Mouse (Mus musculus) adrenal gland, postnatal 10 days (tissue): Measurements from ENCODE around the gene Adcy7. TPM values are rescaled to one million over a fixed set of nuclear protein-coding genes. Genes with fewer than 3 reads are reported as not detected.

ENCODE experiments used
- DNase-seq: peaks from one replicate; pipeline ENCODE4 v3.0.0; 2021; ENCODE audit warnings: mixed read lengths
- total RNA-seq, 2 experiments: library from RNA; stranded (reverse); gene quantifications; 2 replicates each; pipeline ENCODE4 v1.2.3; 2021

Gene Adcy7
- total RNA-seq, 2 experiments from 2014 or later = 8.1 to 10.1 TPM

DNA sequence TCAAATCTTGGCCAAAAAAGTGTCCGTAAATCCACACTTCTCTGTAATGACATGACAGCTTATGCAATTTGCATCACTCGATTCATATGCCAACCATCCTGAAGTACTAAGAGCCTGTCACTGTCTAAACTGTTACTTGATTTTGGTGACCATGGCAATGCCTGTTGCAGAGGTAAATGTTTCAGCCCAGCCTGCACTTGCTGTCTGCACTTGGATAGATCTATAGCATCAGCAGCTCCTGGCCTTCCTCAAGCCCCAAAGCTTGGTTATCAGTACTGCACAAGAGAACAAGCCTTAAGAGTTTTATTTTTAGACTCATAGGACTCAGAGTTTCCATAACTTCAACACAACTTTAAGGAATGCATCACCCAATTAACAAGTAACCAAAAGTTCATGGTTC is 62.2 kb downstream of the Adcy7 start:
- DNase-seq = no peak

DNA sequence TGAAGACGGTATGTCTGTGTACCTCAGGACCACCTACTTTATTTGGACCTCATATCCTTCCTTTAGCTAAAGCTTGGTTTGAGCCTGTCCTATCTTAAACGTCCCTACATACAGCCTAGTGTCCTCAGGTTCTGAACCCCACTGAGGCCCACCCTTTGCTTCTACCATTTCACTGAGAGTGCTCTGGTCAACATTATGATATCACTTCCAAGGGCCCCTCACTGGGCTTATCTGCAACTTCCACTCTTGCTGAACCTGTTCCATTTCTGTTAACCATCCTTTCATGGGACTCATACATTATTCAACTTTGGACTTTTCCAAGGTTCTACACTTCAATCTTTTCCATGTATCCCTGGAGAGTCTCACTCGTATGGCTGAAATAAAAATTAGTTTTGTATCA is 62.8 kb downstream of the Adcy7 start:
- DNase-seq = no peak

DNA sequence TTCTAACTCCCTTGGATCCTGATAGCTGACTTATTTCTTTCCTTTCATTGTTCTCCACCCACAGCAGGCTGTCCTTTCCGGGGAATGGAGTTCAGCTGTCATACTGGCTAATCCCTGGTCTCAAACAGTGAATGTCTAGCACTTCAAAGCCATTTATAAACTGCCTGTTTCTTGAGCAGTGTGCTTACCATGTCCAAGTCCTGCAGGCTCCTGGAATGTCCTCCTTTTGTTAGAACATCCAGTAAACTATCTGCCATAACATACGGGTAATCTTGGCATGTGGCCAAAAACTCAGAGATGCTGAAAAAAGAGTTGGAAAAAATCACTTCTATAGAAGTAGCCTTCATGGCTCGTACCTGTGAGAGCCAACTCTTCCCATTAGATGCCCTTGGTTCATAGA is 67.0 kb downstream of the Adcy7 start:
- no peak for DNase-seq

DNA sequence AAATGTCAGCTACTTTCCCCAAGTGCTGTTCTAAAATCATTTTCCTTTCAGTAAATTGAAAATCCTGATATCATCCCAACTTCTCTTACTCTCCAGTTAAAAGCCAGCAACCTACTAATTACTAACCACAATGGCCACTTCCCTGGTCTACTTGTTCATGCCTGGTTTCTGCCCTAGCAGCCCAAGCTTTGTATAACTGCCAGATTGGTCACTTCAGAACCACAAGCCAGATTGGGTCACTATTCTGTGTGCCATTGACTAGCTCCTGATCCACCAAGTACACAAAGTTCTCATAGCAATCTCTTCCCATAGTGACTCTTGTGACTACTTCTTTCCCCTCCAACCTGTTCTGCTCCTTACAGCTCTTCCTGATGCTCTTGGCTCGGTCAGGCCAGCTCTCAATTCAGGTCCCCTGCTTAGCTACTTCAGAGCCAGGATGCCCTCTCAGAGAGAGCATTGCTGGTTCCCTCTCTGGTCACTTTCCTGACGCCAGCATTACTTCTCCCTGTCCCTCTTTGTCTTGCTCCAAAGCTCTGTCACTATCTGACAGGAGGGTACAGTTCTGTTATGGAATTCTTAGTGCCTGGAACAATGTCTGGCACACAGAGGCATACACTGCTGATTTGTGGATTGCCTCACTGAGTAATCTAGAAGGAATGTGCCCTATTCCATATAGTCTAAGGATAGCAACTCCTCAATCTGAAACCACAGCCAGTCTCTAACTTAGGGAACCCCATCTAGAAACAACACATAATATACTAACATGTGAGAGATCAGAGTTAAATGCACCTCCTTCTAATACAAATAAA is 67.9 kb downstream of the Adcy7 start:
- no peak for DNase-seq

DNA sequence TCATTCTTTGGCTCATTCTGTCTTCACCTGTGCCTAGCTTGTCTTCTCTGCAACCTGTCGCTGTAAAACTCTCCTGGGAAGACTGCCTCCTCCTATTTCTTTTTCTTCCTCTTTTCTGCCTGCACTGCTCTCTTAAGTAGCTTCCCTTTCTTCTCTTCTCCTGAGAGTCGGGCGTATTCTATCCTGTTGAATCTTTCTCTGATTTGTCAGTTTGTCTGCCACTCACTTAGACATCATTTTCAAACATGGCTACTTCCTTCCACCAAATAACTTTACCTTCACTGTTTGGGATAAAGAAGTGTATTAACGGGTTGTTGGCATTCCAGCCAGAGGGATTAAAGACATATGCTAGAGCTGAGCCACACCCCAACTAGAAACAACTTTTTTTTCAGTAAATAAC is 69.8 kb downstream of the Adcy7 start:
- no peak for DNase-seq

DNA sequence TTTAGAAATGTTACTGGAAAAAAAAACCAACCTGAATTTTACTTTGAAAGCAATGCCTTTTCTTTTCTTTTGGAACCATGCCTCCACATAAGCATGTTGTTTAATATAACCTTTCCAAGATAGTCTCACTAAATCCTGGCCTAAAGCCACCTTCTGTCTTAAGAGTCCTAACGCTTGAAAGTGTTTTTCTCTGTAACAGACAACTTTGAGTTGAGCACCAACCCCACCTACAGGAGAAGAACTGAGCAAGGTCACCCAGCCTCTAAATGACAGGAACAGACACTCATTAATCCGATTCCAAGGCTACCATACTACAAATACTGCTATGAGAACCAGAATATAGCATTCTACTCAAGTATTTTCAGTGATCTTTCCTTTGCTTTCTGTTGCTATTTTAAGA is 76.8 kb downstream of the Adcy7 start:
- no peak for DNase-seq

DNA sequence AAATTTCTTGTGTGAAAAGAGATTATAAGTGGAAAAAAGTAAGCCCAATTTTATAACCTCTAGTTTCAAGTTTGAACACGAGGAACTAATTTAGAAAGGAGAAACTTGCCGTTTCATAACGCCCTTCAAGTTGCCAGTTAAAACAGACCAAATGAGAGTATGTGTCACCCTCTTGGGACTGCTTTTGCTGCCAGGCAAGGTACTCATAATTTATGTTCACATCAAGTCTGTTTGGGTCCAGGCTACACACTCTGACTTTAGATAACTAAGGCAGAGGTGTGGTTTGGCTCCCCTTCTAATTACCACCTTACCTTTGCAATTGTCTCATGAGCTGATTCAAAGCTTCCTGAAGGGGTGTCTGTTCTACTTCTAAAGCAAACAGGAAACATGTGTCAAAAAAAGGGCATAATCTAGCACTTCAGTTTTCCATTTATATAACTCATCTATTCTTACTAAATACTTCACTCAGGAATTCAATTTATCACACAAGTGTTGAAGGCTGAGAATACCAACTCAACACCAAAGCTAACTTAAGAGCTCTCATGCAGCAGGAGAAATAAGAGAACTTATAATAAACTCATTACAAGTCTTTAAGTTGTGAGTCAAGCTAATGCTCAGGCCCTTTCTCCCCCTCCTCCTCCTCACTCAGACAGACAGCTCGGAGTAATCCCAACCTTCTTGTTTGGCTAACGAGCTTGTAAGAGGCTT is 85.2 kb downstream of the Adcy7 start:
- no peak for DNase-seq

DNA sequence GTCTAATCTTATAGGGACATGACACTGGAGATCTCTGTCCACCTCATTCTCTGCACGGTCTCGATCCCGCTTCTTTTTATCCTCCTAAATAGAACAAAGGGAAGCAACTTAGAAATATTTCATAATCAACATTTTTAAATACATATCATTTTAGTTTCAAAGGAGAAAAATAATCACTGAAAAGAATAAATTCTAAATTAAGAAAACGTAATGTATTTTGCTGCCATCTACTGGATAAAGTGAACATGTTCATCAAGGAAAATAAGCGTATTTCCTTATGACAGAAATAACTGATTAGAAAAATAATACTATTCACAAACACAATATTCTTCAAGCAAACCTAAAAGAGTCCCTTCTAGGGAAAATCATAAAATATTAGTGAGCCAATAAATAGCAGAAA is 85.7 kb downstream of the Adcy7 start:
- no peak for DNase-seq

DNA sequence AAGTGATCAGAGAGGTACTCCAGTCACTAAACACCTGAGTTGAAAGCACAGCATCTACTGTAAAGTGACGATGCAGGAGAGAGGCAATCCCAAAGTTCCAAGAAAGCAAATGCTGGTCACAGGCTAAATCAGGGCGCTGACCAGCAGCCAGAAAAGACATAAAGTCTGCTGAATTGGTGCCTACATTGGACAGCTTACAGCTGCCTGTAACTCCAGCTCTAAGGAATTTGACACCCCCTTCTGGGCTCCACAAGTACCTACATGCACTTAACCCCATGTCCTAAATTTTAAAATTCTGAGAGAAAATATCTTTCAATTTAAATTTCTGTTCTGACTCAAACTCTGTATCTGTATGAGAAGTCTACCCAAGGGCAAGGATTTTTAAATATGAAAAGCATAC is 87.8 kb downstream of the Adcy7 start:
- DNase-seq = no peak

DNA sequence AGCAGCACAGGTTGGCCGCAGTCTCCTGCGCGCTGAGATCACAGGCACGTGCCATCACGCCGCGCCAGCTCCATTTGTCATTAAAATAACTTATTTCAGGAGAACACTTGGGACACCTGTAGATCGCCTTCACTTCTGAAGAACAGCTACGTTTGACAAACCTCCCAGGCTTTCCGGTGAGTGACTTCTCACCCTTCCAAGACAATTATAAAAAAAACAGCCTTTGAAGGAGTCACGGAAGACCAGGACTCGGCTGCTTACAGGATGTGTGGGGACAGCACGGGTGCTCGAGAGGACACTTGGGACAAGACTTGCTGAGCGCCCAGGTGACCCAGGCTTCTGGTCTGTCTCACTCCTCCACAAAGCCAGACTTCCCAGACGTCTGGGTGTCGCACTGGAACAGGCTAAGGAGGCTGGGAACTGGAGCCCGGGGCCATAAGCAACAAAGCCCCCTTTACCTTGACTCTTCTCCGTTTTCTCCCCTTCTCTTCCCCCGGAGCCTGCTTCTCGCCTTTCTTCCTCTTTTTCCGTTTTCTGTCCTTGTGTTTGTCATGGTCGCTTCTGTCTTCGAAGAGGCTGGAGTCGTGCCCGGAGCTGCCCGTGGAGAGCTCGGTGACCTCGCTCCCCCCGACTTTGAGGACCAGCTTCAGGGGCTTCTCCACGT is 89.0 kb downstream of the Adcy7 start:
- peak; percentile 47 for DNase-seq

DNA sequence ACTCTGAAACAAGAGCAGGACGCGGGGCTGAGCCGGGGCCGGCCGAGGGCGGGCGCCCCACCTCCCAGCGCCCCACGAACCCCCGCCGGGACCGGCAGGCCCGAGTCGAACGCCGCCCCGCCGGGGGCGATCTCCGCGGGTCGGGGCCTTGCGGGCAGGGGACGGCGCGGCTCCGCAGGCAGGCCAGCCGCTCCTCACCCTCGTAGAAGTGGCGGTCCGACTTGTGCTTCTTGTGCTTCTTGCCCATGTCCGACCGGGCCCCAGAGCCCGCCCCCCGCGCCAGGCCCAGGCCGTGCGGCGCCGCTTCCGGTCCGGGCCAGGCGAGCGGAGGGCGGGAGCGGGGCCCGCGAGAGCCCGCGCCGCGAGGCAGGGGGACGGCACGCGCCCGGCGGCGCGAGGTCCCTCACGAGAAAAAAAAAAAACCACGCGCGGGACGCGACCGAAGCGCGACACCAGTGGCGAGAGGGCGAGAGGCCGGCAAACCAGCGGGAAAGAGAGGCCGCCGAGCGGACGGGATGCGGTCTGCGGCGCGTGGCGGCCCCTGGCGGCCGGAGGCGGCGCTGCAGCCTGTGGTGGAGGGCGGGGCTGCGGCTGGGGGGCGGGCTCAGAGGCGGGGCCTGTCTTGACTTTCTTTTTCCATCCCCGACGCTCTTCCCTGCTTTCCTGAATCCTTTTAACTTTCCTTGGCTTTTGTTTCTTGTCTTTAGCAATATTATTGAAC is 89.7 kb downstream of the Adcy7 start, which contains the start of gene Brd7:
Gene Brd7 (minus strand): TSS at position 487 of the 721 bp plus-strand sequence.
- DNase-seq = peak; percentile 95

DNA sequence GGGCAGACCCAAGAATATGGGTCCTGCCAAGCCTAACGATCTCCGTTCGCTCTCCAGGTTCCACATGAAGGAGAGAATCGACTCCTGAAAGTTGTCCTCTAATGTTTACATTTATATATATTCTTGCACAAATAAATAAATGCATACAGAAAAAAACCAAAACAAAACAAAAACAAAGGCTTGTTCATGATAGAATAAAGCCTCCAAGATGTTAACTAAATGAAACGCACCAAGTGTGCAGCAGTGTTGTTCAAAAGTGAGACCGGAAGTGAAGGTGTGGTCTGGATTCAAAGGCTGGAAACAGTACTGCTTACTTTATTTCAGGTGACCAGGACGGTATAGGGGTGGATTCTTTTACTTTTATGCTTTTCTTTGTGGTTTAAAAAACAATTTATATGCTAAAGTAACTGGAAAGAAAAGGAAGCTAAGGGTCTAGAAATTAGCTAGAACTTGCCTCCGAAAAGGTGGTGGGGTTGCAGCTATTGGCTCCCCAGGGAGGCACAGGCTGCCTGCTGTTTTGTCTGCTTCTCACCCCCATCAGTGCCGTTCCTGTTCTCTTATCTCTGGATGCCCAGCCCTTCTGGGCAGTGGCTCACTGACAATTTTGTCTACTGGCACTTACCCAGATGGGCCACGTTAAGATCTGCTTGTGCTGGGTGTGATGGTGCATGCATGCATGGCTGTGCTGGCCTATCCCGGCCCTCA is 90.4 kb downstream of the Adcy7 start:
- peak; percentile 42 for DNase-seq

DNA sequence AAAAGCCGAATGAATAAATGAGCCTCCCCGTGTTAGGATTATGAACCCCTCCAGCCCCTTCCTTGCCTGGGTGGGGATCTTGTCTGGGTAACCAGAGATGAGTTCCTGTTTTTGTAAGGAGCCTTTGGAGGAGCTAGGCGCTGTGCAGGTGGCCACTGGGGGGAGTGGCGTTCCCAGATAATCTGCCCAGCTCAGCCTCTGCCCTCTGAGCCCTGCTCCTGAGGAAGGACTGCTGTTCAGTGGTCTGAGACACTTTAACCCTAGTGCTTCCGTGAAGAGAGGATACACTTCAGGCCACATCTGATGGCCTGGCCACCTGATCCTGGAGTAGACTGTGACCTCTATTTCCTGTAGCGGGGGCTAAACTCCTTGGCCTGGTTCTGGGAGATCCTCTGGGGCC is 97.0 kb downstream of the Adcy7 start:
- peak; percentile 60 for DNase-seq

DNA sequence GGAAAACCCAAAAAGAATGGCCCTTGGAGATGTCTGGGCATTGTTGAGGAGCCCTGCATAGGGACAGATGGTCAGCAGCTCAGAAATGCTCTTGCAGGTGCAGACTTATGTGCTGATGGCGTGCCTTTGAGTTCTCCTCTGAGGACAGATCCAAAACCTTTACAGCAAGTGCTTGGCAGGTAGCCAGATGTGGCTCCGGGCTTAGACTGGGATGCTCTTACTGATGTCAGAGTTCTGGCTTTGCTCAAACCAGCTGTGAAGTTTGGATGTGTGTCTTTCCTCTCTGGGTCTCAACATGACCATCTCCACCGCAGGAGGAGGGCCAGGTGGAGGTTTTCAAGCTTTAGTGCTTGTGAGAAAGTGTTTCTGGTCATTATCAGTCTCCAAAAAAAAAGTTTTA is 97.6 kb downstream of the Adcy7 start:
- no peak for DNase-seq

DNA sequence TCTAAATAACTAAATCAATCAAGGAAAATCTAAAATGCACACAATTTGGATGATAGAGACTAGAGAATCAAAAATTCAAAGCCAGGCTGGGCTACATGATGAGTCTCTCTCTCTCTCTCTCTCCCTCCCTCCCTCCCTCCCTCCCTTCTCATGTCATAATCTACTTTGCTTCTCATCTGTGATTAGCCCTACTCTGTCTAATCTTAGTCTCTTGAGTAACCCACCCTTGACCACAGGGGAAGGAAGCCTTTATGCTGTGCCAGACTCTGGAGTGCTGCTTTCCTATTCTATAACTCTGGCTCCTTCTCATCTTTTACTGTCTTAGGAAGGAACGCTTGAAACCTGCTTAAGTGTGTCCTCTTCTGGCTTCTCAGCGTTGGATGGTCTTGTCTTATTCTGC is 99.3 kb downstream of the Adcy7 start:
- no peak for DNase-seq

DNA sequence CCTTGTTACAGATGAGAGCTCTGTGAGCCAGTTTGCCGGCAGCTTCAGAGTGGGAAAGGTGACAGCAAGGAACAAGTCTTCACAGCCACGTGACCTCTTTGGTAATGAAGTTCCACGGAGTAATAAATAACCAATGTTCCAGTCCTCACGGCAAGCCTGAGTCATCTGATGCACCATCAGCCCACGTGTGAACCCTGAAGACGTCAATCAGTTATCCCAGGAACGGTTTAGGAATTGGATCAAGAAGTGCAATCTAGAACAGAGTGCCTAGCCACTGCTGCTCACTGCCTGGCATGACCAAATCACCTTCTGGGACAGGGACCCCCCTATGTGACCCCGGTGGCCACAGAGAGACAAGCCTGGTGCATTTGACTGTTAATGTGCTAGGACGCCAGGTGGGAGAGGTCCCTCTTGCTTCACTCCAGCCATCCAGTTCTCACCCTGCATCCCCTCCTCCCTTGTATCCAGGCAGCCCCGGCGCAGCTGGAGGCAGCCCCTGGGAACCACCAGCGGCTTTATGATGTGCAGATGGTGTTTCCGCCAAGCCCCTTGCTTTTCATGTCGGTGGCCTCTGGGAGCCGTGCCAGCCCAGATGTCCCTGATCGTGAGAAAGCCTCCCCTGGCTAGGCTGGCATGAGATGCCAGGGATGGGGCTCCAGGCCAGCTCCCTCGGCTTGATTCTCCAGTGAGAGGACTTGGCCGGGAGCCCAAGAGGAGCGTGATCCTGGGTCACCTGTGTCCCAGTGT is 104.8 kb downstream of the Adcy7 start:
- peak; percentile 74 for DNase-seq

Other genes with a start within 250 kb of the Adcy7 start
- gene Cnep1r1, start 153.6 kb upstream of the Adcy7 start, total RNA-seq = 10 to 100 TPM; 32.2 to 33.9 TPM
- 10 to 100 TPM; 27.4 to 27.6 TPM for gene Heatr3, start 134.5 kb upstream of the Adcy7 start, total RNA-seq
- gene Tent4b, start 73.2 kb upstream of the Adcy7 start, total RNA-seq = 10 to 100 TPM; 25.4 to 30.2 TPM
- gene Brd7, start 89.8 kb downstream of the Adcy7 start, total RNA-seq = 10 to 100 TPM; 80.2 to 82.4 TPM
- 10 to 100 TPM; 35.3 to 40.0 TPM for gene Nkd1, start 249.0 kb downstream of the Adcy7 start, total RNA-seq